Mouse (Mus musculus) Patski (cell line): ENCODE data around the gene Arfgap2. TPM values are rescaled to one million over a fixed set of nuclear protein-coding genes. Genes with fewer than 3 reads are reported as not detected.
"Not testable (repeated sequence)": the region's sequence is repeated elsewhere in the genome, so short reads cannot be mapped to it uniquely, and the experiment has no call there.

Experiments
- ATAC-seq: fragments of 100-300 bp; one replicate; pipeline ENCODE4 v1.8.0; 2021
- CTCF ChIA-PET: fragments of 350-600 bp; sonication (Branson Sonifier 250); formaldehyde crosslinking; loops from one replicate; lab custom pipeline; 2022; ENCODE audit warnings: inconsistent platforms; lab: Charles Lee
- POLR2A ChIA-PET: fragments of 350-600 bp; sonication (Branson Sonifier 250); formaldehyde crosslinking; loops from one replicate; lab custom pipeline; 2022; ENCODE audit warnings: antibody characterized with exemption, inconsistent platforms; lab: Charles Lee
- DNase-seq: peaks from one replicate; pipeline ENCODE4 v3.0.0-alpha.2; 2011; ENCODE audit warnings: low read depth, low spot score
- H3K27me3 ChIP-seq: fragments of 371-371 bp; one replicate; pipeline ENCODE4 v1.5.1; 2021
- CTCF ChIP-seq: fragments of 100-300 bp; IDR thresholded peaks from one replicate; pipeline ENCODE4 v1.5.1; 2021
- in situ Hi-C: fragments of 300-500 bp; cut with MboI; formaldehyde crosslinking; loops from 3 replicates; pipeline ENCODE4 v1.11.1; 2018; ENCODE audit warnings: low pct_unique_long_range_greater_than_20kb, mixed read lengths
- polyA plus RNA-seq: library from polyadenylated mRNA; unstranded; gene quantifications from one replicate; pipeline ENCODE4 v1.2.3, GENCODE M21; 2021

The Arfgap2 gene
- polyA plus RNA-seq = 71.1 TPM

DNA sequence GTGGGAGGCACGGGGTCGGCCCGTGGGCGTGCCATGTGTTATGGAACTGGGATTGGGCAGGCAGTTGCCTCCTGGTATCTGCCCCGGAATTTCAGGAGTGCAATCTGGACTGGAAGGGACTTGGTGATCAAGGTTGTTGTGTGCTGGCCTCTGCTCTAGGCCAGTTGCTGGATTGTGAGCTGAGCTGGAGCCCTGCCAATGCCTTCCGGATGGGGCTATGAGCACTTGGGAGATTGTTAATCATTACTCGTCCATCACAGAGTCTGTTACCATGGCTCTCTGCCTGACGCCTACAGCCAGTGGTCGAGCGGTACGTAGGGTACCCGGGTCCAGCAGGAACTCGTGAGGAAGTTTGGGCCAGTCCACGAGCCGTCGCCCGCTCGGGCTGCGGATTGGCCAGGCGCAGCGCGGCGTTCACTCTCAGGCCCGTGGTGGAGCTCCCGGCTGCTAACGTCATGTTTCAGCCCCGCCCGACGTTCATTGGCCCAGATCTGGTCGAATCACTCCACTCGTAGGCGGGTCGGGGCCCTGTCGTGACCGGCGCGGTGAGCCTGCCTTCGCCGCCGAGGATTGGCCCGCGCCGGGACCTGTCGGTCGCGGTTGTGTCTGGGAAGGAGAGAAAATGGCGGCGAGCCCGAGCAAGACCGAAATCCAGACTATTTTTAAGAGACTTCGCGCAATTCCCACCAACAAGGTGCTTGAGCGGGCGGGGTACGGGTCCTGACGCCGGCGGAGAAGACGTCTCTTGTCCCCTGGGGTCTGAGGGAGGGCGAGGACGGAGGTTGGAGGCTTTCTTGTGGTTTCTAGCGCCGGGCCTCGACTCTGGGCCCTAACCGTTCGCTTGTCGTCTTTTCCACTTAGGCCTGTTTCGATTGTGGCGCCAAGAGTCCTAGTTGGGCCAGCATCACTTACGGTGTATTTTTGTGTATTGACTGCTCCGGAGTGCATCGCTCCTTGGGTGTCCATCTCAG is at the start of gene Arfgap2:
TSS of gene Arfgap2 (plus strand) at position 264 of the 971 bp plus-strand sequence.
- DNase-seq = peak; percentile 91
- peak; percentile 98 for ATAC-seq
- POLR2A ChIA-PET = interaction anchor here (1.2 kb wide), 1 partner anchor 27 kb away, joined by 3 read pairs; no protein-coding TSS in a partner anchor

GRCm38 (mm10) chr2:91217032-91217431 is 47.7 kb upstream of the Arfgap2 start:
- DNase-seq (no peak), ATAC-seq (no peak)
- in situ Hi-C loops = loop anchor here (5.0 kb wide), 1 partner anchor 105 kb away; no protein-coding TSS in a partner anchor
- ChIA-PET POLR2A (no interaction called here), CTCF (no interaction called here)
- no peak for TF ChIP-seq CTCF
- H3K27me3 ChIP-seq = no peaks in the 10 kb centered on the region

More for the DNA sequence above, at the start of gene Arfgap2:
- no peaks in the 10 kb centered on the region for H3K27me3 ChIP-seq
- no peak for TF ChIP-seq CTCF
- CTCF ChIA-PET = no interaction called here
- in situ Hi-C loops = no loop called here

DNA sequence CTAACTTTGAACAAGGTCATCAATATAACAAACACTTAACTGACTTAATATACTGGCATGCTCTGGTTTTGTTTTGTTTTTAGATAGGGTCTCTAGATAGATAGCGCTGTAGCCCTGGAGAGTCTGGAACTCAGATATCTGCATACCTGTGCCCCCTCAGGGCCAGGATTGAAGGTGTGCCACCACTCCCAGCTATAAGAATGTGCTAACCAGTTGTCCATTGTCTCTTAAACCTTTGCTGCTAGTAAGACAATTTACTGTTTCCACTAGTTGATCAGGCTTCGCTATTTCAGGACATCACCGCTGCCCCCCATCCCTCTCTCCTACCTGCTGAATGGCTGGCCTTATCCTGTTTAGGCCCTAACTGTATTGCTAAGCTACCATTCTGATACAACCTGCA is 44.3 kb upstream of the Arfgap2 start:
- no peak for DNase-seq
- no peak for ATAC-seq
- POLR2A ChIA-PET = no interaction called here
- H3K27me3 ChIP-seq = no peaks in the 10 kb centered on the region
- no peak for TF ChIP-seq CTCF
- in situ Hi-C loops = no loop called here
- CTCF ChIA-PET = no interaction called here

- H3K27me3 ChIP-seq = no peaks in the 10 kb centered on the region
- CTCF ChIA-PET = interaction anchor here (1.2 to 1.3 kb wide), 2 partner anchors 11 to 108 kb away, joined by 3 to 6 read pairs; no protein-coding TSS in a partner anchor
- POLR2A ChIA-PET = no interaction called here
- in situ Hi-C loops = no loop called here
- TF ChIP-seq CTCF = peak; percentile 50
- DNase-seq = no peak
- no peak for ATAC-seq
Observed at GRCm38 (mm10) chr2:91223614-91224013, 41.2 kb upstream of the Arfgap2 start.

DNA sequence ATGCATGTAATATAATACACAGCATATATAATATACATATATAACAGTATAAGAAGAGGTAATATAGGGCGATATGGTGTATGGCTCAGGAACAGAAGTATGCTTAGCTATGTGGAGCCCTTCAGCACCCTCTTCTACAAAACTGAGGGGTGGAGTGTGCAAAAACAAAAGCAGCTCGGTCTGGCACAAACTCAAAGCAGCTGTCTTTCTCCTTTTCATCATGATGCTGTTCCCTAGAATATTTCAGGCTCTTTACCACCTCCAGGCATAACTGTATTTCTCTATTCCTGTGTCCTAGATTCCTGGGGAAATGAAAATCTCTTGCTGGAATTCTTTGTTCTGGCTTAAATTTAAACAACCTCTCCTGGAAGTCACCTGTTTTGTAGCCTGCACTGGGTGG is 35.0 kb upstream of the Arfgap2 start:
- no peaks in the 10 kb centered on the region for H3K27me3 ChIP-seq
- TF ChIP-seq CTCF = no peak
- in situ Hi-C loops = no loop called here
- ATAC-seq = no peak
- ChIA-PET CTCF (interaction anchor here (2.2 kb wide), 1 partner anchor 114 kb away, joined by 5 read pairs; no protein-coding TSS in a partner anchor), POLR2A (no interaction called here)
- no peak for DNase-seq

DNA sequence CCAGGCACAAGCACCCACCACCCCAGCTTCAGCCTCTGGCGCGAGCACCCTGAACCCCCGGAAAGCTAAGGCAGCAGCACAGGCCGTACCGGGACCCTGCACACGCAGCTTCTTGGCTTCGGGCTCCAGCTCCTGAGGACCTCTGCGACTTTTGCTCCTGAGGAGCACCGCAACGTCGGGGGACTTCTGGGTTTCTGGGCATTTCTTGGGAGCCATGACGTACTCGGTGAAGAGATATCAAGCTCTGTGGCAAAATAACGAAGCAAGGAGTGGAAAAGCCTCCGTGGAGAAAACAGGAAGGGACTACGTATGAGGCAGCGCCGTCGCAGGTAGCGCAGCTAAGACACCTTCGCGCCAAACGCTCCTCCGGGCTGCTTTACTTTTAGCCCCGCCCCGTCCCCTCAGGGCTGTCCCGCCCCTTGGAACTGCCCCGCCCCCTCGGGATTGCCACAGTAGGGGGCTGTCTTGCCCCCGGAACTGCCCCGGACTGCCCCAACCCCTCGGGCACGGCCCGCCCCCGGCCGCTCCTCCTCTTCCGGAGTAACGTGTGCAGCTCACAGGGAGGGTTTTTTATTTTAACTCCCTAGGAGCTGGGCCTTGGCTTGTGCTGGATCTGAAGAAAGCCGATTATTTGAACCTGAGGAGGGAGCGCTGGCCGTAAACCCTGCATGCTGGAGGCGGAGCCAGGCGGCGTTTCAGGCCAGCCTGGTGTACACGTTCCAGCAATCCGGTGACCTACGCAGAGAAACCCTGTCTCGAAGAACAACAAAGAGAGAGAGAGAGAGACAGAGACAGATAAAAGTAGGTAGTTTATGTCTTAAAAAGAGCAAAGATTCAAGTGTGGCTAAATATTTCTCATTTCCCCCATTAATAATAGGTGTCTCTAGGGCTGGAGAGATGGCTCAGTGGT is 27.9 kb upstream of the Arfgap2 start, which contains the start of gene Ddb2:
TSS of gene Ddb2 (minus strand) at position 382 of the 910 bp plus-strand sequence.
- in situ Hi-C loops = no loop called here
- no peak for TF ChIP-seq CTCF
- ChIA-PET POLR2A (interaction anchor here (0.6 to 1.2 kb wide), 4 partner anchors 21 to 125 kb away, joined by 3 read pairs; partner anchors contain the start of genes Arfgap2 and Madd), CTCF (interaction anchor here (0.7 to 2.6 kb wide), 6 partner anchors 11 to 122 kb away, joined by 3 to 15 read pairs (median 4); no protein-coding TSS in a partner anchor)
- DNase-seq = peak; percentile 67
- no peaks in the 10 kb centered on the region for H3K27me3 ChIP-seq
- ATAC-seq = peak; percentile 89

DNA sequence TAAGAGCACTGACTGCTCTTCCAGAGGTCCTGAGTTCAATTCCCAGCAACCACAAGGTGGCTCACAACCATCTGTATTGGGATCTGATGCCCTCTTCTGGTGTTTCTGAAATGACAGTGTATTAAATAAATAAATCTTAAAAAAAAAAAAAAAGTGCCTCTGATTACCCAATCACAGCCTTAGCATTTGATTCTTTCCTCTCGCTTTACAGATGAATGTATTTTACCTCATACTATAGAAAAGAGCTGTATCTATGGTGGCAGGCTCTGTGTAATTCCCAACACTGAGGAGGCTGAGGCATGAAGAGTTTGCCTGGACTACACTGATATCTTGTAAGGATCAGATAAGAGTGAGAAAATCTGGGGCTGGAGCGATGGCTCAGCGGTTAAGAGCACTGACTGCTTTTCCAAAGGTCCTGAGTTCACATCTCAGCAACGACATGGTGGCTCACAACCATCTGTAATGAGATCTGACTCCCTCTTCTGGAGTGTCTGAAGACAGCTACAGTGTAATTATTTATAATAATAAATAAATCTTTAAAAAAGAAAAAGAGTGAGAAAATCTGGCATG is 27.2 kb upstream of the Arfgap2 start:
- ChIA-PET CTCF (interaction anchor here (1.0 to 2.6 kb wide), 6 partner anchors 10 to 122 kb away, joined by 3 to 15 read pairs (median 4); no protein-coding TSS in a partner anchor), POLR2A (interaction anchor here (0.6 to 1.2 kb wide), 6 partner anchors 19 to 125 kb away, joined by 3 to 4 read pairs (median 3); partner anchors contain the start of genes Arfgap2 and Madd)
- DNase-seq = not testable (repeated sequence)

GRCm38 (mm10) chr2:91242547-91242946 is 22.2 kb upstream of the Arfgap2 start:
- CTCF ChIA-PET = no interaction called here
- DNase-seq = no peak
- in situ Hi-C loops = no loop called here
- no peak for ATAC-seq
- H3K27me3 ChIP-seq = no peaks in the 10 kb centered on the region
- POLR2A ChIA-PET = no interaction called here
- TF ChIP-seq CTCF = no peak

More for the DNA sequence above, 27.2 kb upstream of the Arfgap2 start:
- peak; percentile 48 for ATAC-seq
- peak; percentile 82 for TF ChIP-seq CTCF
- H3K27me3 ChIP-seq, in situ Hi-C loops: not testable (repeated sequence)

DNA sequence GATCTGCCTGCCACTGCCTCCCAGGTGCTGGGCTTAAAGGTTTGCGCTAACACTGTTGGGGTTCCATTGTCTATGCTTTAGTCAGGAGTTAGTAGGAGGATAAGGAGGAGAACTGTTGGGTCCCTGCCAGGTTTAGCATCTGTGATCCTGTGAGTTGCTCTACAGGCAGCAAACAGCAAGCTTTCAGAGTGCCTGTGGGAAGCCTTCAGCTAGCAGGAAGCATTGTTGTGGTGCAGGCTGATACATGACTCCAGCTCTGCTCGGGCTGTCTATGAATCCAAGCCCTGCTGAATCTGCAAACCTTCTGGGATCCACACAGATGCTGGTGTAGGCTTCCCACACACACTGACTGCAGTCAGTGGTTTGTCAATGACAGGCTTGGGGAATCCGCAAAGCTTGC is 21.4 kb upstream of the Arfgap2 start:
- CTCF ChIA-PET = interaction anchor here (1.1 kb wide), 1 partner anchor 128 kb away, joined by 5 read pairs; no protein-coding TSS in a partner anchor
- in situ Hi-C loops = no loop called here
- H3K27me3 ChIP-seq = no peaks in the 10 kb centered on the region
- POLR2A ChIA-PET = no interaction called here
- TF ChIP-seq CTCF = no peak
- no peak for DNase-seq
- ATAC-seq = no peak
